Mouse (Mus musculus): ENCODE data around the gene Dnajc3. TPM values are rescaled to one million over a fixed set of nuclear protein-coding genes. Genes with fewer than 3 reads are reported as not detected.

Gene Dnajc3
- total and polyA plus RNA-seq, 3 experiments, result 12.7 to 18.5 TPM; not detected in 1

DNA sequence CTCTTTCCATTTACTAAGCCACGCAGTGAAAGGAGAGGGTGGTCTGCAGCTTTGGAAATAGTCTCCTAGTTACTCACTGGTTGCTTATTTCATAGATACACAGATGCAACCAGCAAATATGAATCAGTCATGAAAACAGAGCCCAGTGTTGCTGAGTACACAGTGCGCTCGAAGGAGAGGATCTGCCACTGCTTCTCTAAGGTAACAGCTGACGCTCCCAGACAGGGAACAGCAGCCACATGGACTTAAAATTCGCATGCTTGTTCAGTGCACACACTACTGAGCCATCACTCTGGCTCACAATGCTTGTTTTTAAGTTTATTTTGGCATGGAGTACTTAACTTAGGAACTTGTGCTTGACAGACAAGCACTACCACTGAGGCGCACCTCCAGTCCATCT is 34.5 kb downstream of the Dnajc3 start:
- no peak overlapping the region for H3K4me3 ChIP-seq (ENCODE audit: control insufficient read depth in 1 of 2, insufficient read depth in 1 of 2, low read depth in 2 of 2, low read length in 2 of 2)
- DNase-seq (ENCODE audit: low read depth, low spot score), result no peak
- no peaks in the 10 kb centered on the region for H3K79me2 ChIP-seq (ENCODE audit: control insufficient read depth, insufficient read depth, low read length, poor library complexity)
- no peaks in the 10 kb centered on the region for H3K9me3 ChIP-seq (replicated peaks; ENCODE audit: insufficient read depth, low read length)
- peaks cover 0 to 2% of the 10 kb centered on the region in 2 experiments; a peak in 1 of 4 replicates for H3K36me3 ChIP-seq (ENCODE audit: control insufficient read depth in 1 of 2, insufficient read depth in 2 of 2, low read length in 2 of 2)
- no peak overlapping the region for H3K9ac ChIP-seq (ENCODE audit: control insufficient read depth, low read depth, low read length, poor library complexity, severe bottlenecking)
- H3K4me1 ChIP-seq (ENCODE audit: control insufficient read depth in 1 of 2, insufficient read depth in 2 of 2, low read length in 2 of 2), result no peaks in the 10 kb centered on the region
- TF ChIP-seq MAFK (IDR thresholded peaks at IDR 0.05; ENCODE audit: borderline replicate concordance, low read depth, low read length), result no peak
- TF ChIP-seq CHD1 (IDR thresholded peaks at IDR 0.05; ENCODE audit: low read depth, low read length), result no peak
- TF ChIP-seq KAT2A (conservative IDR thresholded peaks at IDR 0.05; ENCODE audit: low read depth, low read length), result no peak
- TF ChIP-seq E2F4 (IDR thresholded peaks at IDR 0.05; ENCODE audit: borderline replicate concordance, low read depth, low read length), result no peak
- no peak for TF ChIP-seq USF2 (IDR thresholded peaks at IDR 0.05; ENCODE audit: borderline replicate concordance in 1 of 2, insufficient read depth in 1 of 2, low read depth in 1 of 2, low read length in 2 of 2)
- TF ChIP-seq ETS1 (IDR thresholded peaks at IDR 0.05; ENCODE audit: low read depth, low read length), result no peak
- TF ChIP-seq MYC (IDR thresholded peaks at IDR 0.05; ENCODE audit: low read depth, low read length), result no peak
- no peak overlapping the region for H3K27ac ChIP-seq (ENCODE audit: control insufficient read depth, low read depth, low read length)
- no peaks in the 10 kb centered on the region for H3K27me3 ChIP-seq (ENCODE audit: control insufficient read depth in 1 of 2, insufficient read depth in 2 of 2, low read length in 2 of 2)

GRCm38 (mm10) chr14:118977136-118977816 is 39.5 kb downstream of the Dnajc3 start:
- no peak overlapping the region for H3K27ac ChIP-seq (ENCODE audit: control insufficient read depth, low read depth, low read length)
- no peaks in the 10 kb centered on the region for H3K9me3 ChIP-seq (replicated peaks; ENCODE audit: insufficient read depth, low read length)
- no peak overlapping the region for H3K4me3 ChIP-seq (ENCODE audit: control insufficient read depth in 1 of 2, insufficient read depth in 1 of 2, low read depth in 2 of 2, low read length in 2 of 2)
- TF ChIP-seq ZKSCAN1 (IDR thresholded peaks at IDR 0.05; ENCODE audit: low read depth, low read length) (no peak), MYB (IDR thresholded peaks at IDR 0.05; ENCODE audit: low read depth, low read length) (no peak), MYC (IDR thresholded peaks at IDR 0.05; ENCODE audit: low read depth, low read length) (no peak), MXI1 (IDR thresholded peaks at IDR 0.05; ENCODE audit: low read depth, low read length) (no peak), BHLHE40 (IDR thresholded peaks at IDR 0.05; ENCODE audit: borderline replicate concordance, low read depth, low read length) (no peak), EP300 (IDR thresholded peaks at IDR 0.05; ENCODE audit: low read depth in 1 of 2, low read length in 2 of 2) (no peak), GATA1 (IDR thresholded peaks at IDR 0.05; ENCODE audit: low read depth, low read length) (no peak), TAL1 (IDR thresholded peaks at IDR 0.05; ENCODE audit: low read length) (no peak), JUND (IDR thresholded peaks at IDR 0.05; ENCODE audit: low read depth, low read length) (no peak), TBP (IDR thresholded peaks at IDR 0.05; ENCODE audit: low read depth, low read length) (no peak), POLR2AphosphoS5 (IDR thresholded peaks at IDR 0.05; ENCODE audit: borderline replicate concordance, low read depth, low read length) (no peak), MAZ (IDR thresholded peaks at IDR 0.05; ENCODE audit: low read depth, low read length) (no peak), KAT2A (conservative IDR thresholded peaks at IDR 0.05; ENCODE audit: low read depth, low read length) (no peak), USF2 (IDR thresholded peaks at IDR 0.05; ENCODE audit: borderline replicate concordance in 1 of 2, insufficient read depth in 1 of 2, low read depth in 1 of 2, low read length in 2 of 2) (no peak), MAX (IDR thresholded peaks at IDR 0.05; ENCODE audit: low read length) (no peak), ZNF384 (IDR thresholded peaks at IDR 0.05; ENCODE audit: low read depth, low read length) (no peak), SIN3A (IDR thresholded peaks at IDR 0.05; ENCODE audit: low read length) (no peak)
- H3K4me1 ChIP-seq (ENCODE audit: control insufficient read depth in 1 of 2, insufficient read depth in 2 of 2, low read length in 2 of 2), result no peaks in the 10 kb centered on the region
- peaks cover 0 to 2% of the 10 kb centered on the region in 2 experiments; a peak in 1 of 4 replicates for H3K36me3 ChIP-seq (ENCODE audit: control insufficient read depth in 1 of 2, insufficient read depth in 2 of 2, low read length in 2 of 2)
- no peak for DNase-seq (ENCODE audit: low read depth, low spot score)
- no peaks in the 10 kb centered on the region for H3K79me2 ChIP-seq (ENCODE audit: control insufficient read depth, insufficient read depth, low read length, poor library complexity)
- H3K27me3 ChIP-seq (ENCODE audit: control insufficient read depth in 1 of 2, insufficient read depth in 2 of 2, low read length in 2 of 2), result no peaks in the 10 kb centered on the region
- H3K9ac ChIP-seq (ENCODE audit: control insufficient read depth, low read depth, low read length, poor library complexity, severe bottlenecking), result no peak overlapping the region
